10 mouse cellular contexts compared by ENCODE assay signal in the genomic region with DNA sequence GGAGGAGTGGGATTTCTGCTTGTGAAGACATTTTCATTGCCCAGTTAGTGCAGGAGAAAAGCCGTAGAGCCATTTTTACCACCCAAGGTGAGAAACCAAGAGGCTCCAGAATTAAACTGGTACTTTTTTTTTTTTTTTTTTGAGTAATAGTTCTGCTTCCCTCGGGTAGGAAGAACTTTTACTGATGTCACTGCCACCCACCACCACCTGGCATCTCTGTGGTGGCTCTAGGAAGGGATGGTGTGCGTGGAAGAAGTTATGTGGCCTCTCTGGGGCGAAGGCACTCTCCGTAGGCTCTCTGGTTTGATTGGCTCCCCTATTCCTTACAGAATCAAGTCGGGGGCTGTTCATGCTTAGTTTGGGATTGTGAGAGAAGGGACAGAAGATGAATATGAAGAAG.
"Had no signal": no experiment of that assay in that cellular context is flagged by ENCODE, and none has a peak within 500 bp of the region (broad histone marks: within the 10 kb centered on the region; RNA-seq: fewer than 3 reads in every experiment).

No protein-coding gene starts in this region.

- DNase-seq: lung, adult 18-20 months; lung, embryonic 14.5 days; lung, postnatal 10 days; lung, postnatal 4 days; midbrain, embryonic 14.5 days; retina, postnatal 1 day; spleen, adult 18-20 months; thymus, adult 2 months; thymus, postnatal 25 days; thymus, postnatal 4 days had no signal
